Mouse (Mus musculus) skeletal muscle tissue, postnatal 0 days (tissue): Measurements from ENCODE around the gene Specc1l. TPM values are rescaled to one million over a fixed set of nuclear protein-coding genes. Genes with fewer than 3 reads are reported as not detected.

Experiments
- polyA plus RNA-seq: library from polyadenylated mRNA; unstranded; fragments of >200 nt; fragmentation: Nextera tagmentation; extraction: Ambion mirVana; gene quantifications from 2 replicates; pipeline ENCODE4 v1.2.1, GENCODE M21; 2015

Specc1l gene
- 10.0 and 11.5 TPM in 2 replicates for polyA plus RNA-seq

DNA sequence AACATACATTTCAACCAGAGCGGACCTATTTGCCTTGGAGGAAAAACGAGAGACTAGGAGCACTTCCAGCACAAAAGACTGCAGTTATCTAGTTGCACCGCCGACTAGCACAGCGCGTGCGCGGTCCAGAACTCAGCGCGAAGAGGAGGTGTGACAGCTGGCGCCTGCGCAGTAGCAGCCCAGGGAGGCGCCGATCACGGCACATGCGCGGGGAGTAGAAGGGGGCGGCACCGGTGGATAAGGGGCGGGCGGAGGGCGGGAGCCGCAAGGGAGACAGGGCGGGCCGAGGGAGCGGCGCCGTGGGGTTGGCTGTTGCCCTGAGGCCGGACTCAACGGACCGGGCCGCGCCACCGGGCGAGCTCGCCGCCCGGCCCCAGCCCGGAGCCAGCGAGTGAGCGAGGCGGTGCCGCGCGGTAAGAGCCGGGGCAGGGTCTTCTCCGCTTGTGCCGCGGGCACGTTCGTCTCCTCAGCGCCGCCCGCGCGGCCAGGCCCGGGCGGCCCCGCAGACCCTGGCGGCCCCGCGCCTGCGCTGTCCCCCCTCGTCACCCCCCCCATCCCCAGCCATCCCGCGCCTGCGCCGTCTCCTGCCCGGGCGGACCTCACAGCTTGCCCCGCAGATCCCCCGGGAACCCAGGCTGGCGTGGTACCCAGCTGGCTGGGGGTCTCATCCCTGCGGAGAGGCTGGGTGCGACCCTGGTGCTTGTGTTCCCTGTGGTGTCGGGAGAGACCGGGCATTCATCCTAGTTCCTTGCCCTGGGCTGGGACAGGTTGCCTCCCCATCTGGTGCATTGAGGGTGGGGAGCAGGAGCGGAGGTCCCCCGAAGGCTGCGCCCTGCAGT lies at the start of gene Specc1l:
TSS of gene Specc1l (plus strand) at position 267 of the 839 bp plus-strand sequence.

DNA sequence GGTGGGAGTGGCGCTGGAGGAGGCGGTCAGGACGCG lies 104.8 kb downstream of the Specc1l start, which contains the start of gene Adora2a:
TSS of gene Adora2a (plus strand) at position 6 of the 36 bp plus-strand sequence.

Other genes starting within 250 kb of the Specc1l start
- gene Gnaz, start 244.9 kb upstream of the Specc1l start, polyA plus RNA-seq, result 0.50 and 0.79 TPM in 2 replicates
- not detected in 2 replicates for gene Rsph14, start 179.5 kb upstream of the Specc1l start, polyA plus RNA-seq
- 1.4 and 2.1 TPM in 2 replicates for gene Rab36, start 175.0 kb upstream of the Specc1l start, polyA plus RNA-seq
- gene Bcr, start 151.5 kb upstream of the Specc1l start, polyA plus RNA-seq, result 2.1 and 3.1 TPM in 2 replicates
- gene Adora2a, start 104.8 kb downstream of the Specc1l start, polyA plus RNA-seq, result 2.2 TPM in 2 replicates
- 0.18 and 0.22 TPM in 2 replicates for gene Upb1, start 189.0 kb downstream of the Specc1l start, polyA plus RNA-seq